ENCODE assay signal across 12 mouse cellular contexts in genomic region chr9:109899774-109900173, GRCm38 (mm10). TPM values are rescaled to one million over a fixed set of nuclear protein-coding genes. Genes with fewer than 3 reads are reported as not detected.
DNase-seq lines count a peak whose midpoint lies in the region; ATAC-seq and TF ChIP-seq lines count a peak whose summit lies in the region.
"Had no signal": no experiment of that assay in that cellular context is flagged by ENCODE, and none has a peak within 500 bp of the region (broad histone marks: within the 10 kb centered on the region; RNA-seq: fewer than 3 reads in every experiment).

No protein-coding gene starts in this region.

- intact Hi-C loops in gastrocnemius, adult 2 months (cut with DNase I), result loop anchor here (5.0 kb wide), 1 partner anchor 88 kb away; no protein-coding TSS in a partner anchor

- H3K27ac ChIP-seq in gastrocnemius, adult 2 months, result peak overlapping the region; percentile 78
- H3K27ac ChIP-seq: neural tube, embryonic 13.5 days had no signal

- ATAC-seq in megakaryocyte, adult 5-6 weeks (ENCODE audit: poor library complexity, severe bottlenecking), result no peak
- ATAC-seq: forebrain, embryonic 16.5 days had no signal

- H3K4me3 ChIP-seq in gastrocnemius, adult 2 months, result no peak overlapping the region
- H3K4me3 ChIP-seq: megakaryocyte, embryonic 14.5 days; neural tube, embryonic 13.5 days had no signal

- DNase-seq in gastrocnemius, adult 2 months, result peak; percentile 25
- DNase-seq in gastrocnemius, postnatal 10 days, result no peak
- DNase-seq in ovary, postnatal 36 days (ENCODE audit: low spot score), result peak; percentile 52
- DNase-seq in ovary, postnatal 14 days (ENCODE audit: low spot score), result no peak
- DNase-seq in kidney, postnatal 36 days, result peak; percentile 53 to 69
- DNase-seq in left cerebral cortex, adult 11 months (ENCODE audit: low spot score), result no peak
- no peak for DNase-seq in layer of hippocampus, adult 18-20 months (ENCODE audit: low spot score in 2 of 2)

- no peak for TF ChIP-seq CTCF in gastrocnemius, adult 2 months (IDR thresholded peaks at IDR 0.05)

RNA-seq across cellular contexts. Expression of gene Cdc25a, which starts 24.4 kb away (rescaled TPM):
- 1 to 10 TPM; 4.3 to 5.0 TPM for total RNA-seq in gastrocnemius, adult 2 months (2021)
- 1 to 10 TPM; 6.2 to 9.2 TPM for total RNA-seq in gastrocnemius, postnatal 10 days (2021)
- total RNA-seq in layer of hippocampus, adult 18-20 months (2021), result 1 to 10 TPM; 4.6 to 4.9 TPM
- 12.7 and 13.5 TPM in 2 replicates for total RNA-seq in megakaryocyte, adult 5-6 weeks (2015)
- 17.3 and 21.2 TPM in 2 replicates for total RNA-seq in megakaryocyte, adult 5-6 weeks (2017)

RNA-seq across cellular contexts. Expression of gene Map4, which starts 31.5 kb away (rescaled TPM):
- 100 to 1,000 TPM; 484 to 501 TPM for total RNA-seq in gastrocnemius, adult 2 months (2021)
- total RNA-seq in gastrocnemius, postnatal 10 days (2021), result 100 to 1,000 TPM; 466 to 507 TPM
- 100 to 1,000 TPM; 558 to 622 TPM for total RNA-seq in layer of hippocampus, adult 18-20 months (2021)
- 74.3 and 82.8 TPM in 2 replicates for total RNA-seq in megakaryocyte, adult 5-6 weeks (2015)
- 50.0 and 55.3 TPM in 2 replicates for total RNA-seq in megakaryocyte, adult 5-6 weeks (2017)

RNA-seq across cellular contexts. Expression of gene Camp, which starts 50.4 kb away (rescaled TPM):
- total RNA-seq in gastrocnemius, adult 2 months (2021), result not detected
- total RNA-seq in gastrocnemius, postnatal 10 days (2021), result 1 to 10 TPM in 1 of 2 experiments, not detected in 1; 7.8 TPM
- not detected for total RNA-seq in layer of hippocampus, adult 18-20 months (2021)
- 1,595 and 1,972 TPM in 2 replicates for total RNA-seq in megakaryocyte, adult 5-6 weeks (2015)
- 1,104 and 1,348 TPM in 2 replicates for total RNA-seq in megakaryocyte, adult 5-6 weeks (2017)
- total RNA-seq: left cerebral cortex, postnatal 10 days had no signal

Comparison
In these comparisons a context has a peak if more than half of its experiments do, and no peak if none do; other contexts are left out.
1. DNase-seq: peak in gastrocnemius, adult 2 months (single experiment), ovary, postnatal 36 days (single experiment) and kidney, postnatal 36 days (2 of 2); none in gastrocnemius, postnatal 10 days (single experiment), ovary, postnatal 14 days (single experiment), left cerebral cortex, adult 11 months (single experiment) and layer of hippocampus, adult 18-20 months (0 of 2).
2. RNA of gene Map4, which starts 31.5 kb away (total RNA-seq): 558 to 622 TPM in layer of hippocampus, adult 18-20 months, 466 to 507 TPM in gastrocnemius, postnatal 10 days and 484 to 501 TPM in gastrocnemius, adult 2 months; 50.0 to 82.8 TPM in megakaryocyte, adult 5-6 weeks; every median in the first group is over 4 times any median in the second.
3. RNA of gene Camp, which starts 50.4 kb away (total RNA-seq): 1,104 to 1,972 TPM in megakaryocyte, adult 5-6 weeks; 7.8 TPM in gastrocnemius, postnatal 10 days, not detected in gastrocnemius, adult 2 months and not detected in layer of hippocampus, adult 18-20 months; every median in the first group is over 100 times any median in the second.